Mouse (Mus musculus): ENCODE measurements around the gene Ccdc39. TPM values are rescaled to one million over a fixed set of nuclear protein-coding genes. Genes with fewer than 3 reads are reported as not detected.

Gene Ccdc39
- total RNA-seq (2021): 10 to 100 TPM; 27.4 to 28.1 TPM
- long read RNA-seq, experiment 1, partial matches to known transcripts: 3 of 13 reads
- long read RNA-seq, experiment 1, other reads (novel, unspliced or antisense): 7 of 13 reads
- long read RNA-seq, experiment 2, partial matches to known transcripts: 4 of 19 reads
- long read RNA-seq, experiment 2, other reads (novel, unspliced or antisense): 11 of 19 reads

DNA sequence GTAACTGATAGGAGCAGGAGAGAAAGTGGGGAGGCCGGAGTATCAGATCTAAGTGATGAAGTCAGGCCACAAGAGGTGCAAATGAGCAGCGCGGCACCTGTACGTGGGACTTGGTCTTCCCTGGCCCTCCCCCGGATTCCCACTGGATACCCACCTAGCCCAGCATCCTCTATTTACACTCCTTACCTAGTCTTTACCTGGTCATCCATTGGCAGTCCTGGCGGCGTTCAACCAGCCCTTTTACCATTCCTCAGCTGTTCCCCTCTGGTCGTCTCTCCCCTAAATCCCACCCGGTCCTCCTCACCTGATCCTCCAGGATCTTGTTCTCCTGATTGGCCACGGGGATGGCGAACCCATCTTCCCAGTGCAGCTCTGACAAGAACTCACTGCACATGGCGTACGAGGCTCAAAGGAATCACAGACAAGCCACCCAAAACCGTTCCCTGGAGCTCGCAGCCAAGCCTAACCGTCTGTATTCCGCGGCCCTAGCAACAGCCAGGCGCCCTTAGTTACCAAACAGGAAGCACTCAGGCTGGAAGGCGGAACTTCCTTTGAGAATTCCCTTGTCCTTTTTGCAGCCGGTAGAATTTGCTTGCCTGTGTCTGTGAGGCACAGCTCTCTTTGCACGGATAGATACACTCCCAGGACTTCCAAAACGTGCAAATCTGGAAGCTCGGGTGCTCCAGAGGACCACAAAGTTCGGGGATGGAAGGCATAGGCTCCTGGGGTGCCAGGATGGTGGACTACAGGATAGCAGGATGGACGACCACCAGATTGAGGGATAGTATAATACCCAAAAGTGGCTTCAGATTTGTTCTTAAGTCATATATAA, at the start of gene Ccdc39:
Ccdc39 (minus strand) TSS at position 510 of the 832 bp plus-strand sequence.
- DNase-seq (ENCODE audit: extremely low spot score in 1 of 2, low spot score in 2 of 2): peak; percentile 74 to 76
- intact Hi-C loops (cut with DNase I): no loop called here
- Histone ChIP-seq H3K4me3 (peak within 1 kb of the TSS; percentile 64), H3K27ac (peak within 1 kb of the TSS; percentile 83)
- TF ChIP-seq CTCF (IDR thresholded peaks at IDR 0.05): peak; percentile 59

DNA sequence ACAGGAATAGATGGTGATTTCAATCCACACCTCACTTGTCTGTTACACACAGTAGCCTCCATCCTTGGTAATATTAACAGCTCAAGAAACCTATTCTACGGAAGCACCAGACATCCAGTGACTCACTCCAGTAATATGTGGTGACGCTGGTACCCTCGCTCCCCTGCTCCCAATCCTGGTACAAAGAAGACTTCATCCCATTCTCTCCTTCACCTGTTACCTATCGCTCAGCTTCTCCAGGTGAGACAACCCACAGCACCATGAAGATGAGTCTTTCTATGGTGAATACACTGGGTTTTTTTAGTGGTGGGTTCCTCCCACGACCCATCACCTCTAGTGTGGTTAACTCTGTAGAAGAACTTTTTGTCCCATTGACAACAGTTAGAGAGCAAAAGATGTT, 49.3 kb upstream of the Ccdc39 start:
- DNase-seq (ENCODE audit: extremely low spot score in 1 of 2, low spot score in 2 of 2): no peak
- H3K4me3 ChIP-seq: no peak overlapping the region
- no peak overlapping the region for H3K27ac ChIP-seq
- no peak for TF ChIP-seq CTCF (IDR thresholded peaks at IDR 0.05)
- intact Hi-C loops (cut with DNase I): no loop called here

DNA sequence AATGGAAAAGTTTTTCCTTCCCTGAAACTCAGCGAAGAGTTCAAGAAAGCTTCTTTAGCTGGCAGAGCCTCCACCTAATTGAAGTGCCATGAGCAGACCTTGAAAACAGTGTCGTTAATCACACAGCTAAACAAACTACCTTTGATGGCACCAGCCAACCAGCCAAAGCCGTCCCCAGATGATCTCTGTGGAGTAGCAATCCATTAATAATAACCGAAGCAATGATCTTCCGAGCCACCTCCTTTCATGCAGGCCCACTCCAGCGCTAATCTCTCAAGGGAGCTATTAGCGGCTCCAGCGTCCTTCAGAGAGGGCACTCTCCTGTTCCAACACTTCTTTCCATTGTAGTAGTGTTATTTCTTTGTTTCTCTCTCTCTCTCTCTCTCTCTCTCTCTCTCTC, 43.3 kb upstream of the Ccdc39 start:
- intact Hi-C loops (cut with DNase I): no loop called here
- Histone ChIP-seq H3K27ac (no peak overlapping the region), H3K4me3 (no peak overlapping the region)
- TF ChIP-seq CTCF (IDR thresholded peaks at IDR 0.05): no peak
- no peak for DNase-seq (ENCODE audit: extremely low spot score in 1 of 2, low spot score in 2 of 2)

DNA sequence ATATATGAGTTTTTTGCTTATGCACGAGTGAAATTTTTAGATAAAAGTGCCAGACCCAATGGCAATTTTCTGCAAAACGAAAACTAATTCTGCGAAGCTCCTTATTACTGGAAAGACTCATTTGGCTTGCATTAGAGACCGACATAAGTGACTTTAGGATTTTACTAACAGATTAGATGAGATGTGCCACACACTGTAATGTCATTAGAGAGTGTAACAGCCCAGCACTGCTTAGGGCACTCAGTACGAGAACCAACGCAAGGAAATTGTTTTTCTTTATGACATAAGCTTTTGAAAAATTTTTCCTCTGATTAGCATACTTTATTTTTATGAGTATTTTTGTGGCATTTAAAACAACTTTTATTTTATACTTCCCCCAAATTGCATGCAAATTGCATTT, 39.0 kb upstream of the Ccdc39 start:
- intact Hi-C loops (cut with DNase I): no loop called here
- no peak overlapping the region for H3K4me3 ChIP-seq
- DNase-seq (ENCODE audit: extremely low spot score in 1 of 2, low spot score in 2 of 2): no peak
- H3K27ac ChIP-seq: no peak overlapping the region
- TF ChIP-seq CTCF (IDR thresholded peaks at IDR 0.05): no peak

DNA sequence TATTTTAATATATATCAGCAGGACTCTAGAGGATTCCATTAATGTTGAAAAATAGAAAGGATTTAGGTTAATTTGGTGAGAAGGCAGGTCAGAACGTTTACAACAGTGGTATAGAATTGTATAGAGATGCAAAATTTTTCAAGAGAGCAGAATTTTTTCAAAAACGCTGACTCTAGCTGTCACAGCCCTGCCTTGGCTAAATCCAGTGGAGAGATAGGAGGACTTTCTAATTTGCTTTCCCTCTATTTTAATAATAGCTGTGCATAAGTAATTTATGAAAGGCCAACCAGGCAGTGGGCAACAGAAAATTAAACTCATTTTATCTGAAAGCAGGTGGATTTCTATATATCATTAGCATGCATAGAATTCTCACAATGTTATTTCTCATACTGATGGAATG, 38.6 kb upstream of the Ccdc39 start:
- intact Hi-C loops (cut with DNase I): no loop called here
- no peak for TF ChIP-seq CTCF (IDR thresholded peaks at IDR 0.05)
- H3K4me3 ChIP-seq: no peak overlapping the region
- no peak for DNase-seq (ENCODE audit: extremely low spot score in 1 of 2, low spot score in 2 of 2)
- no peak overlapping the region for H3K27ac ChIP-seq

DNA sequence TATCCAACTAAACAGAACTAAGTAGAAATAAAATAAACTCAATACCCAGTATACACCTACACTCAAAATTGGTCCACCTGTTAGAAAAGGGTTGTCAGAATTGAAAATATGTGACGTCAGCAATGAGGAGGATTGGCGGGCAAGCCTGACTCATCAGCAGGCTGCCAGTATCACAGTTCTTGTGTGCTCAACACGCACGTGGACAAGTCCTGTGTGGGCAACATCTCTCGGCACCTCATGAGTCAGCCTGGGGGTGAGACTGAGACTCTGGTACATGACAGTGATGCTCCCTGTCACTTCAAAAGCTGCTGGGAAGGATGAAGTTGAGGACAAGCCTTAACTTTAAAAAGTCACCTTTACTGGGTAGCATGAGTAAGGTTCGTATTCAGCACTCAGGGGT, 34.6 kb upstream of the Ccdc39 start:
- no peak for TF ChIP-seq CTCF (IDR thresholded peaks at IDR 0.05)
- peak in 1 of 2 experiments; percentile 20 for DNase-seq (ENCODE audit: extremely low spot score in 1 of 2, low spot score in 2 of 2)
- intact Hi-C loops (cut with DNase I): no loop called here
- Histone ChIP-seq H3K27ac (no peak overlapping the region), H3K4me3 (no peak overlapping the region)

DNA sequence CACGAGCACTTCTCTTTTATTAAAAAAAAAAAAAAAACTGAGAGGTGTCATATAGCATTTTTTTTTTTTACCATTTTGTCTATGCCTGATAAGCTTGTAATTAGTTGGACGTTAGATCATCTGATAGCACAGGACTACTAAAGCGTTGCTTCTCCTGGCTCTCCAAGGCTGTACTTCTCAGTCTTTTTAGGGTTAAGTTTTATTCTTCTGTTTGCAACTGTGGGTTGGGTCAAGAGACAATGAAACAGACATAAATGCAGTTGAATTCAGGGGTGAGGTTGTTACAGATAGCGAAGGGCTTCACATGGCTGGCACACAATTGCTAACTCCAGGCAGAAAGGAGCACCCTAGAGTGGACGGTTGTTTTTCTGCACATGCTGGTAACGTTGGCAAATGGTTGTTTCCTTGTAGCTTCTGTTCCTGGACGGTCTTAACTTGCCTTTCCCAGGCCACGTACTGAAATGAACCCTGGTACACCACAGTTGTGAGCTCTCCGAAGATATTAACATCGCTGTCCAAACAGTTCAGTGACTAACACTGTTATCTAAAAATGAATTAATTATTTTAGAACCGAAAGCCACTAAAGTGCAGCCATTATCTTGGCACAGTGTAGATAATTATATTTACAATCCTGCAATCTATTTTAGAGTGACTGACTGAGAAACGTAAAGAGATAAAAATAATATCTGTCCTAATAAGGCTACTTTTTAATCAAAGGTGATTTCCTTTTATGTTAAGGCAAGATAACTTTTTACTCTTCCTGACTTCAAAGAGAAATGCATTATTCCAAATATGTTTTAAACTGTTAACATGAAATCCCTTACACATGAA, 30.6 kb upstream of the Ccdc39 start:
- no peak for TF ChIP-seq CTCF (IDR thresholded peaks at IDR 0.05)
- no peak overlapping the region for H3K27ac ChIP-seq
- intact Hi-C loops (cut with DNase I): no loop called here
- no peak overlapping the region for H3K4me3 ChIP-seq
- DNase-seq (ENCODE audit: extremely low spot score in 1 of 2, low spot score in 2 of 2): no peak

DNA sequence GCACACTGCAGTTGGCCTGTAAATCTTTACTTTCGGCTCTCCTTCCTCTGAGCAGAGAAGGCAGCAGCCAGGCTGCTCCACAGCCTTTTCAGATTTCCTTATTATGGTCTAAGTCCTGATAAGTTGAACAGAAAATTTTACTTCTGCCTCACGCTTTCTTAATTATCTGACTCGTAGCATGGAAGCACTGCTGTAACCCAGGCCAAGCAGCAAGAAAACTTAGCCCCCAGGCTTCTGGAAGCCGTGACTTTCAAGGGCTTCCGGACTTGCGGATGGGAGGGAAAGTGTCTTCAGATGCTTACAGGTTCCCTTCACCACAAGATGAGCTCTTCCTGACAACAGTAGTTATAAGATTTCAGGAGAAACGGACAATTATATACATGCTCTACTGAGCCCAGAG, 29.7 kb upstream of the Ccdc39 start:
- no peak for TF ChIP-seq CTCF (IDR thresholded peaks at IDR 0.05)
- H3K27ac ChIP-seq: no peak overlapping the region
- intact Hi-C loops (cut with DNase I): no loop called here
- H3K4me3 ChIP-seq: no peak overlapping the region
- DNase-seq (ENCODE audit: extremely low spot score in 1 of 2, low spot score in 2 of 2): no peak

DNA sequence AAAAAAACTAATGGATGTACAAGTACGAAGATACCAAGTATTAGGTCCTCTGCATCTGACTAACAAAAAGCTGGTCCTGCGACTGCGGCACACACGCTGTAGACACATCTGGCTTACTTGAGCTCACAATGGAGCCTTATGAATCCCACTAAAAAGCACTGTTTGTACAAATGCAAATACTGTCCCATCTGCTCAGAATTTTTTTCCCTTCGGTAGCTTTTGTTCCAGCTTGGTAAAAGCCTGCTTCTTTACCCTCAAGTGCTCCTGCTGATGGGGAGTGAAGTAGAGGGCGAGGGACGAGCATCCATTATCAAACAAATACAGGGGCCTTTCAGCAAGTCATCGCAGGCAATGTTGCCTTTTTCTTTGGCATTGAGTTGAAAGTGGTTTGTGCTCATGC, 29.3 kb upstream of the Ccdc39 start:
- intact Hi-C loops (cut with DNase I): no loop called here
- DNase-seq (ENCODE audit: extremely low spot score in 1 of 2, low spot score in 2 of 2): no peak
- no peak overlapping the region for H3K4me3 ChIP-seq
- H3K27ac ChIP-seq: no peak overlapping the region
- no peak for TF ChIP-seq CTCF (IDR thresholded peaks at IDR 0.05)

DNA sequence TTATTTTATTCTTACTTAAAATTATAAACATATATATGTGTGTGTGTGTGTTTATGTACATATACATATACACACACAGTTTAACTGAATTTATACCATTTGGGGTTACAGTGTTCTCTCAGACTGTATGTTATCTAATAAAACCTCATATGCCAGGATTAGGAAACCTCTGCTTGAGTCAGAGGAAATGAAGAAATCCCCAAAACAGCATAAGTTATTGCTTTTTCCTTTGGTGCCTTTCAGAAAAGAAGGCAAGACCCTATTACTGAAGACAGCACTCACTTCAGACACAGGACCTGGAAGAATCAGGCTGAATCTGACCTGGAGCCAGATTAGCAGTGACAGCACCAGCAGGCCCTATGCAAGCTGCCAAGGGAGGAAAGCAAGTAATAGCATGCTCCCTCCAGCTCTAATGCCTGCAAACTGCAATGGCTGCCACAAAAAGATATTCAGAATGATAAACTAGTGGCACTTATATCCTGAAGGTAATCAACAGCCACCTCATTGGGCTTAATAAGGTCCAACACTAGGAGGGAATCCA, 20.0 kb upstream of the Ccdc39 start:
- no peak for DNase-seq (ENCODE audit: extremely low spot score in 1 of 2, low spot score in 2 of 2)
- no peak for TF ChIP-seq CTCF (IDR thresholded peaks at IDR 0.05)
- no peak overlapping the region for H3K27ac ChIP-seq
- intact Hi-C loops (cut with DNase I): no loop called here
- H3K4me3 ChIP-seq: no peak overlapping the region

DNA sequence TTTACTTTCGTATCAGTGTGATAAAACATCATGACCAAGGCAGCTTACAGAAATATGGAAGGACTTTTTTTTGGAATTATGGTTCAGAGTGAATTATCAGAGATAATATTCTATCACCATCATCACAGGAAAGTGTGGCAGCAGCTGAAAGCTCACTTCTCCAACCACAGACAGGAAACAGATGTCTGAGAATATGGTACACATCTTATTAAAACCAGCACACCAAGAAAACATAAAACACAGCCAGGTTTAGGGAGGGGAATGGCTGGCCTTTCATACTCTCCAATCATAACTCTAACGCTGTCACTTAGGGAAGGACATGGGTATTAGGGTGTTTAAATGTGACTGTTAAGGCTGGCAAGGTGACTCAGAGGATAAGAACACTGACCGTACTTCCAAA, 14.8 kb upstream of the Ccdc39 start:
- TF ChIP-seq CTCF (IDR thresholded peaks at IDR 0.05): no peak
- intact Hi-C loops (cut with DNase I): loop anchor here (10.0 kb wide), 2 partner anchors 356 to 1626 kb away; no protein-coding TSS in a partner anchor
- DNase-seq (ENCODE audit: extremely low spot score in 1 of 2, low spot score in 2 of 2): no peak

DNA sequence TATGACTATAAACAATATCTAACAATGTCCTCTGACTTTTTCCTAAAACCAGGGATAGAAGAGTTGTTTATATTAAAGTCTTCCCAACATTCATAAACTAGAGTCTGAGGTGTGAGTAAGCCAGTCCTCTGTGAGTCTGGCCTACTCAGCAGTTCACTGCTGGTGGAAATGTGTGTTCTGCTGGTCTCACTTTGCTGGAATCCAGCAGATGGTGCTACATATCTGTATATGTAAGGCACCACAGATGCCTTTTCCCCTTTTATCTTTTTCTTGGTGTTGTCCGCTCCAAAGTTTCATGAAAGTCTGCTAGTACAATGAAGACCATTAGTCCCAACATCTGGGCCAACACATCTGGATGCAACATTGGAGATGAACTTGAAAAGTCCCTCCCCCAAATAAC, 9.0 kb upstream of the Ccdc39 start:
- intact Hi-C loops (cut with DNase I): loop anchor here (1.0 to 10.0 kb wide), 3 partner anchors 66 to 1632 kb away; no protein-coding TSS in a partner anchor
- no peak overlapping the region for H3K4me3 ChIP-seq
- DNase-seq (ENCODE audit: extremely low spot score in 1 of 2, low spot score in 2 of 2): peak in 1 of 2 experiments; percentile 17
- H3K27ac ChIP-seq: no peak overlapping the region
- peak; percentile 61 for TF ChIP-seq CTCF (IDR thresholded peaks at IDR 0.05)

More for the DNA sequence above, 14.8 kb upstream of the Ccdc39 start:
- Histone ChIP-seq H3K27ac (no peak overlapping the region), H3K4me3 (no peak overlapping the region)

Measured in left cerebral cortex, adult 2 months (tissue).